Mouse (Mus musculus) liver, postnatal 0 days (tissue): Measurements from ENCODE around the gene Aph1c.

Experiments used
- CTCF ChIP-seq: sonication (generic); IDR thresholded peaks from 2 replicates; pipeline ENCODE4 v1.5.1; 2016; ENCODE audit warnings: antibody characterized with exemption, low read depth
- EP300 ChIP-seq: IDR thresholded peaks from 2 replicates; pipeline ENCODE4 v1.6.1; 2016; ENCODE audit warnings: antibody characterized with exemption, low read depth, mild to moderate bottlenecking

- no peak for TF ChIP-seq EP300
- TF ChIP-seq CTCF, result no peak
Observed at GRCm38 (mm10) chr9:66801947-66802346, 32.6 kb downstream of the Aph1c start.
